Mouse (Mus musculus): ENCODE measurements around the gene Rgs3. TPM values are rescaled to one million over a fixed set of nuclear protein-coding genes. Genes with fewer than 3 reads are reported as not detected.

The Rgs3 gene
- polyA plus RNA-seq, 1 experiment from 2014 or later, result 37.0 TPM

DNA sequence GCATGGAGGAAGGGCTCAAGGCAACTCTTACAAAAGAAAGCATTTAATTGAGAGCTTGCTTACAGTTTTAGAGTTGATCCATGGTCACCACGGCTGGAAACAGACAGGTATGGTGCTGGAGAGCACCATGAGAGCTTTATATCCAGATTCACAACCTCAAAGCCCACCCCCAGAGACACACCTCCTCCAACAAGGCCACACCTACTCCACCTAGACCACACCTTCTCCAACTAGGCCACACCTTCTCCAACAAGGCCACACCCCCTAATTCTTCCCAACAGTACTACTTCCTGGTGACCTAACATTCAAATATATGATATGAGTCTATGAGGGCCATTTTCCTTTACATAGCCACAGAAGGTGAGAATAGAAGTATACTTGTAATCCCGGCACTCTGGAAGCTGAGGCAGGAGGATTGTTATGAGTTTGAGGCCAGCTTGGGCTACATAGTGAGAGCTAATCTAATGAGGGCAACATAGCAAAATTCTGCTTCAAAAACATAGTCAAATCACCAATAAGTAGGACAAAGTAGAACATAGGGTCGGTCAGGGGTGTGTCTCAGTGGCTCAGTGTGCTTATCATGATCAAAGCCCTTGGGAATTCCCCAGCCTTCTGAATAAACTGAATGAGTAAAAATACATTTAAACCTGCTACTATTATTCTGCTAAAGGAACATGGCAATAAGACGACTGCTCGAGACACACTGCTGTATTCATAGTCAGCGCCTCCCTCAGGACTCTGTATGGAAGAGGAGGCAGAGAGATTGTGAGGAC, 180.8 kb downstream of the Rgs3 start:
- H3K4me3 ChIP-seq (ENCODE audit: low read depth, low read length), result no peak overlapping the region
- no peak for ATAC-seq (ENCODE audit: insufficient read depth)
- no peaks in the 10 kb centered on the region; the same call in 1 of the 2 replicates for H3K9me3 ChIP-seq (ENCODE audit: low read depth, low read length)
- no peaks in the 10 kb centered on the region for H3K27me3 ChIP-seq (ENCODE audit: insufficient read depth, low read length)
- peaks cover 39% of the 10 kb centered on the region for H3K4me1 ChIP-seq (ENCODE audit: insufficient read depth)
- H3K36me3 ChIP-seq (ENCODE audit: insufficient read depth), result no peaks in the 10 kb centered on the region
- DNase-seq, result no peak
- TF ChIP-seq CTCF (IDR thresholded peaks at IDR 0.05; ENCODE audit: low read depth), result no peak
- H3K9ac ChIP-seq, result no peak overlapping the region
- WGBS, result 81% methylated on average over 6 of the region's 6 CpGs
- H3K27ac ChIP-seq (ENCODE audit: low read depth), result no peak overlapping the region; the same call in 1 of the 2 replicates
- H3K4me2 ChIP-seq, result no peak overlapping the region

DNA sequence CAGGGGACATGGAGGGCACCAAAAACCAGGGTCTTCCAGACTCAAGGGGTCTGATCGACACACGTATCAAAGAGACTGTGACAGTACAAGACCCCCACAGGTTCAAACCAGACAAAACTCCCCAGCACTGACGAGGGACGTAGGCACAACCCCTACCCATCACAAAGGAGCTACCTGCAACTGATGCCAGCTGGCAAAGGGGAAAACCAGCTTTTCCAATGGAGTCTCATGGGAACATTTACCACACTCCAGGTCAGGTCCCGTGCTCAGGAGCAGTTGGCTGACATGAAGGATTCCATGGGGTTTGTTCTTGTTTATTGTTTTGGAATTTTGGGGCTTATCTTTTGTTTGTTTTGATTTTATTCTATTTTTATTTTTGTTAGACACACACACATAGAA, 181.4 kb downstream of the Rgs3 start:
- peaks cover 34% of the 10 kb centered on the region for H3K4me1 ChIP-seq (ENCODE audit: insufficient read depth)
- H3K36me3 ChIP-seq (ENCODE audit: insufficient read depth), result no peaks in the 10 kb centered on the region
- WGBS, result 79% methylated on average over 5 of the region's 5 CpGs
- TF ChIP-seq CTCF (IDR thresholded peaks at IDR 0.05; ENCODE audit: low read depth), result no peak
- DNase-seq (no peak), ATAC-seq (ENCODE audit: insufficient read depth) (no peak)
- H3K9ac ChIP-seq, result no peak overlapping the region
- no peaks in the 10 kb centered on the region for H3K27me3 ChIP-seq (ENCODE audit: insufficient read depth, low read length)
- H3K4me3 ChIP-seq (ENCODE audit: low read depth, low read length), result no peak overlapping the region
- H3K4me2 ChIP-seq, result no peak overlapping the region
- H3K9me3 ChIP-seq (ENCODE audit: low read depth, low read length), result no peaks in the 10 kb centered on the region; the same call in 1 of the 2 replicates
- no peak overlapping the region; the same call in 1 of the 2 replicates for H3K27ac ChIP-seq (ENCODE audit: low read depth)

DNA sequence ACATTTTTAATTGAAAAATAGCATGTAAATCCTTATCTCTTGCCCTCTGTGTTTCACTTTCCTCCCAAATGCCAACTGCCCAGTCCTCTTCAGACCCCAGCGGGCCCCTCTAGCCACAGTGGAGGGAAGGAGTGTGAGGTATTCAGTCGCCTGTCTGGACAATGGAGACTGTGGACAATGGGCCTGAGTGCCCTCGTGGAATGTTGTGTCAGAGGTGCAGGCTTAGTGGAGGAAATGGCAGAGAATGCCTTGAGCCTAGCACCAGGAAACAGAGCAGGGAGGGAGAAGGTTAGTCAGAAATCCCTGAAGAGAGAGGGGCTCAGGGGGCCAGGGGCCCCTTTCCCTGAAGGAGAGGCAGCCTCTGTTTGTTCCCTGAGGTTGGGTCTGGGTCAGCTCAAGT, 182.0 kb downstream of the Rgs3 start:
- peaks cover 30% of the 10 kb centered on the region for H3K4me1 ChIP-seq (ENCODE audit: insufficient read depth)
- H3K27ac ChIP-seq (ENCODE audit: low read depth), result peak overlapping the region; percentile 55
- H3K36me3 ChIP-seq (ENCODE audit: insufficient read depth), result no peaks in the 10 kb centered on the region
- H3K4me2 ChIP-seq, result no peak overlapping the region
- H3K9me3 ChIP-seq (ENCODE audit: low read depth, low read length), result no peaks in the 10 kb centered on the region; the same call in 1 of the 2 replicates
- no peak for TF ChIP-seq CTCF (IDR thresholded peaks at IDR 0.05; ENCODE audit: low read depth)
- ATAC-seq (ENCODE audit: insufficient read depth) (no peak), DNase-seq (peak; percentile 41)
- WGBS, result 32% methylated on average over 3 of the region's 3 CpGs
- no peak overlapping the region for H3K4me3 ChIP-seq (ENCODE audit: low read depth, low read length)
- H3K9ac ChIP-seq, result 0 out of 2 replicates have a peak overlapping the region, but pooled peaks have one; percentile 7
- no peaks in the 10 kb centered on the region for H3K27me3 ChIP-seq (ENCODE audit: insufficient read depth, low read length)

DNA sequence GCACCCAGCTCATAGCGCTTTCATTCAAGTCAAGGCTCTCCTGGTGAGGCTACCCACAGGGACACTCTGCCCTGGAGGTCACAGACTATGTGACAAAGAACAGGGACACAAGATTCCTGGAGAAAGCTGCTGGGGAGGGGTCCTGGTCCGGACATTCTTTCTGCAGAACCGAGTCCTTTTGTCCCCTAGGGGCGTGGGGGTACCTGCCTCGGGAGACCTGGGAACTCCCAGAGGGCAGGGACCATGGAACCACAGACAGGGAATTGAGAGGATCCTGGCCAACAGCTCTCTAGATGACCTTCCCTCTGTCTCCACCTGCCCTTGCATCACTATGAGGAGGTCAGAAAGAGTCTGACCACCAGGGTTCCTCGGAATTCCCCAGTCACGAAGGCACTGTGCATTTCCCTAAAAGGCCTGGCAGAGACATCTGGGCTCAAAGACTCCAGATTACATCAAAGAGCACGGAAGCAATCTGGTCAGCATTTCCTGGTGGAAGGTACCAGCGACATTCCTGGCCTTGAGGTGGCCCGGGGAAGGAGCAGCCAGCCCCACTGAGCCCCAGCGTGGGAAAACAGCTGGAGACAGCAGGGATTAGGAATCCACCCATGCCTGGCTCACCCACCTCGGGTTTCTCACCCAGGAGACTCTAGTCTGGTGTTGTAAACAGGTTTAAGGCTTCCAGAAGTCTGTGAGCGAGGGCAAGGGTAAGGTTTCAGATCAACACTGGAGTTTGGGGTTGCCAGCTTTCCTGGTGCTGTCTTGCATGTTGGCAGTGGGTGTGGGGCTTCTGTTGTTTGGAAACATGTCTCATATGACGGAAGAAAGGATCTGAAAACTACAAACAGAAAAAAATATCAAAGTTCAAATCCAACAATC, 183.5 kb downstream of the Rgs3 start:
- Histone ChIP-seq H3K9ac (no peak overlapping the region), H3K4me3 (ENCODE audit: low read depth, low read length) (no peak overlapping the region), H3K36me3 (ENCODE audit: insufficient read depth) (no peaks in the 10 kb centered on the region), H3K4me2 (no peak overlapping the region), H3K9me3 (ENCODE audit: low read depth, low read length) (no peaks in the 10 kb centered on the region; the same call in 1 of the 2 replicates), H3K27me3 (ENCODE audit: insufficient read depth, low read length) (no peaks in the 10 kb centered on the region), H3K4me1 (ENCODE audit: insufficient read depth) (peaks cover 25% of the 10 kb centered on the region), H3K27ac (ENCODE audit: low read depth) (no peak overlapping the region; the same call in 1 of the 2 replicates)
- TF ChIP-seq CTCF (IDR thresholded peaks at IDR 0.05; ENCODE audit: low read depth), result no peak
- no peak for ATAC-seq (ENCODE audit: insufficient read depth)
- WGBS, result 35% methylated on average over 14 of the region's 14 CpGs
- DNase-seq, result peak; percentile 40

DNA sequence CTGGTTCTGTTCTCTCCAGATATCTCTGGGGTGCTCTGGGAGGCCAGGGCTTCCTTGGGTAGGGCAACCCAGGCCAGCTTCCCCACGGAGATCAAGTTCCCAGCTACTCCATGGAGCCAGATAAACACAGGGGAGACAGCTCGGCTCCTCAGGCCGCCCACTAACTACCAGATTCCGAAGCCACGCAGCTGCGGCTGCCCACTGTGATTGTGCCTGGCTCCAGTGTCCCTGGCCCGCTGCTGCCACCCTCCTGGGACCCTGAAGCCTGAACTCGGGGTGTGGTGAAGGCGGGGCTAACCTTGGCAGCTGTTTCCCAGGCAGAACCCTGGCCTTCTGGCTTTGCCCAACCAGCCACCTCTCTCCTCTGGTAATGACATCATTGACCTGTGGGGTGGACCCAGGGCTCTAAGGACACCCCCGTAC, 184.9 kb downstream of the Rgs3 start:
- no peak for TF ChIP-seq CTCF (IDR thresholded peaks at IDR 0.05; ENCODE audit: low read depth)
- no peak overlapping the region for H3K27ac ChIP-seq (ENCODE audit: low read depth)
- no peak for ATAC-seq (ENCODE audit: insufficient read depth)

DNA sequence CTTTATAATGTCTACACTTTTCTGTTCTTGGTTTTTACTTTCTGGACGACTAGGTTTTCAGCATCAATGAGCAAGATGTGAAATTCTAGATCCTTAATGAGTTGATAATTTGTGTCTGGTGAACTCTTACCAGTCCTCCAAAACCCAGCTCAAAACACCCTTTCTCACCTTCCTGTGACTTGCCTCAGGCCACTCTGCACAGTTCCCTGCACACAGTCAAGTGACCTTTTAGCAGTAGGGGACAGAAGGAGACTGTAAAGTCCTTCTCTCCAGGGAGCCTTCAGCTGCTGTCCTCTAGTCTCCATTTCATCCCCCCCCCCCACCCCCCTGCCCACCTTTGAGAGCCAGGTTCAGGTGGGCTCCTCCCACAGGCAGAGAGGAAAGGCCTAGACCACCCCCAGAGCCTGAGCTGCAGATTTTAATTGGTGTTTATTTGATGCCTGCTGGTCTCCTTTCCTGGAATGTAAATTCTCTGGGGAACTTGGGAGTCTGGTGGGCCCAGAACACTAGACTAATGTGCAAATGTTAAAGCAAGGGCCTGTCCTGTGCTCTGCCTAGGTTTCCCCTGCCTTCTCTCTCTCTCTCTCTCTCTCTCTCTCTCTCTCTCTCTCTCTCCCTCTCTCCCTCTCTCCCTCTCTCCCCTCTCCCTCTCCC, 185.5 kb downstream of the Rgs3 start:
- ATAC-seq (ENCODE audit: insufficient read depth) (0 out of 2 replicates have a peak, but pooled peaks have one; percentile 15), DNase-seq (no peak)
- no peak overlapping the region for H3K4me2 ChIP-seq
- H3K27ac ChIP-seq (ENCODE audit: low read depth), result no peak overlapping the region; the same call in 1 of the 2 replicates
- no peaks in the 10 kb centered on the region for H3K27me3 ChIP-seq (ENCODE audit: insufficient read depth, low read length)
- H3K9ac ChIP-seq, result no peak overlapping the region
- TF ChIP-seq CTCF (IDR thresholded peaks at IDR 0.05; ENCODE audit: low read depth), result no peak
- H3K4me3 ChIP-seq (ENCODE audit: low read depth, low read length), result no peak overlapping the region
- H3K9me3 ChIP-seq (ENCODE audit: low read depth, low read length), result no peaks in the 10 kb centered on the region
- WGBS, result 58% methylated on average over 1 of the region's 1 CpGs
- H3K36me3 ChIP-seq (ENCODE audit: insufficient read depth), result no peaks in the 10 kb centered on the region
- peaks cover 17% of the 10 kb centered on the region for H3K4me1 ChIP-seq (ENCODE audit: insufficient read depth)

More for the DNA sequence above, 184.9 kb downstream of the Rgs3 start:
- Histone ChIP-seq H3K4me2 (no peak overlapping the region), H3K4me3 (ENCODE audit: low read depth, low read length) (no peak overlapping the region), H3K9me3 (ENCODE audit: low read depth, low read length) (no peaks in the 10 kb centered on the region; the same call in 1 of the 2 replicates), H3K9ac (no peak overlapping the region), H3K36me3 (ENCODE audit: insufficient read depth) (no peaks in the 10 kb centered on the region), H3K27me3 (ENCODE audit: insufficient read depth, low read length) (no peaks in the 10 kb centered on the region), H3K4me1 (ENCODE audit: insufficient read depth) (peaks cover 17% of the 10 kb centered on the region)
- DNase-seq, result no peak
- whole genome bisulfite sequencing, result 24% methylated on average over 10 of the region's 10 CpGs

Other genes with a start within 250 kb of the Rgs3 start
- gene Fkbp15, start 199.3 kb upstream of the Rgs3 start, polyA plus RNA-seq (2014; fragmentation: Nextera tagmentation; extraction: Ambion mirVana), result 24.6 and 26.6 TPM in 2 replicates
- gene Slc31a1, start 199.1 kb upstream of the Rgs3 start, polyA plus RNA-seq (2014; fragmentation: Nextera tagmentation; extraction: Ambion mirVana), result 44.4 and 50.8 TPM in 2 replicates
- gene Cdc26, start 151.2 kb upstream of the Rgs3 start, polyA plus RNA-seq (2014; fragmentation: Nextera tagmentation; extraction: Ambion mirVana), result 175 and 180 TPM in 2 replicates
- 29.3 and 32.9 TPM in 2 replicates for gene Prpf4, start 151.1 kb upstream of the Rgs3 start, polyA plus RNA-seq (2014; fragmentation: Nextera tagmentation; extraction: Ambion mirVana)
- not detected in 2 replicates for gene Rnf183, start 124.6 kb upstream of the Rgs3 start, polyA plus RNA-seq (2014; fragmentation: Nextera tagmentation; extraction: Ambion mirVana)
- 9.5 and 11.3 TPM in 2 replicates for gene Wdr31, start 89.0 kb upstream of the Rgs3 start, polyA plus RNA-seq (2014; fragmentation: Nextera tagmentation; extraction: Ambion mirVana)
- gene Bspry, start 79.8 kb upstream of the Rgs3 start, polyA plus RNA-seq (2014; fragmentation: Nextera tagmentation; extraction: Ambion mirVana), result 30.5 and 31.0 TPM in 2 replicates
- gene Hdhd3, start 56.4 kb upstream of the Rgs3 start, polyA plus RNA-seq (2014; fragmentation: Nextera tagmentation; extraction: Ambion mirVana), result 16.6 and 17.7 TPM in 2 replicates
- gene Alad, start 39.9 kb upstream of the Rgs3 start, polyA plus RNA-seq (2014; fragmentation: Nextera tagmentation; extraction: Ambion mirVana), result 103 and 110 TPM in 2 replicates
- gene Pole3, start 34.8 kb upstream of the Rgs3 start, polyA plus RNA-seq (2014; fragmentation: Nextera tagmentation; extraction: Ambion mirVana), result 94.5 and 96.4 TPM in 2 replicates
- 0.68 and 1.1 TPM in 2 replicates for gene 4933430I17Rik, start 34.5 kb upstream of the Rgs3 start, polyA plus RNA-seq (2014; fragmentation: Nextera tagmentation; extraction: Ambion mirVana)

Measured in lung, embryonic 14.5 days (tissue).